Mouse (Mus musculus): ENCODE measurements around the gene Prkrip1. TPM values are rescaled to one million over a fixed set of nuclear protein-coding genes. Genes with fewer than 3 reads are reported as not detected.
"Not testable (repeated sequence)": the region's sequence is repeated elsewhere in the genome, so short reads cannot be mapped to it uniquely, and the experiment has no call there.

Prkrip1 gene
- polyA plus RNA-seq, 1 experiment from 2014 or later = 66.2 TPM

- 82% methylated on average over 8 of the region's 8 CpGs for WGBS
- Histone ChIP-seq H3K27ac (ENCODE audit: low read depth, low read length) (no peak overlapping the region), H3K4me2 (ENCODE audit: low read length) (no peak overlapping the region), H3K4me1 (ENCODE audit: control insufficient read depth, insufficient read depth, low read length) (no peaks in the 10 kb centered on the region), H3K4me3 (ENCODE audit: low read depth, low read length) (no peak overlapping the region), H3K9ac (ENCODE audit: low read length) (no peak overlapping the region), H3K27me3 (replicated peaks; ENCODE audit: control insufficient read depth, insufficient read depth, low read length) (no peaks in the 10 kb centered on the region), H3K36me3 (ENCODE audit: control insufficient read depth, insufficient read depth, low read length) (no peaks in the 10 kb centered on the region), H3K9me3 (replicated peaks; ENCODE audit: control insufficient read depth, low read length) (no peaks in the 10 kb centered on the region)
- DNase-seq (ENCODE audit: low spot score) (no peak), ATAC-seq (no peak)
Measured at GRCm38 (mm10) chr5:136152365-136152764, 46.4 kb downstream of the Prkrip1 start.

GRCm38 (mm10) chr5:136149134-136149576 lies 49.6 kb downstream of the Prkrip1 start:
- ATAC-seq = not testable (repeated sequence)
- 79% methylated on average over 5 of the region's 5 CpGs for WGBS

GRCm38 (mm10) chr5:136147704-136148103 lies 51.1 kb downstream of the Prkrip1 start:
- no peak overlapping the region for H3K4me2 ChIP-seq (ENCODE audit: low read length)
- 71% methylated on average over 8 of the region's 8 CpGs for WGBS
- no peaks in the 10 kb centered on the region for H3K4me1 ChIP-seq (ENCODE audit: control insufficient read depth, insufficient read depth, low read length)
- H3K9me3 ChIP-seq (replicated peaks; ENCODE audit: control insufficient read depth, low read length) = no peaks in the 10 kb centered on the region
- H3K27me3 ChIP-seq (replicated peaks; ENCODE audit: control insufficient read depth, insufficient read depth, low read length) = no peaks in the 10 kb centered on the region
- DNase-seq (ENCODE audit: low spot score) = no peak
- H3K27ac ChIP-seq (ENCODE audit: low read depth, low read length) = no peak overlapping the region
- ATAC-seq = no peak
- no peak overlapping the region for H3K9ac ChIP-seq (ENCODE audit: low read length)
- no peak overlapping the region for H3K4me3 ChIP-seq (ENCODE audit: low read depth, low read length)
- H3K36me3 ChIP-seq (ENCODE audit: control insufficient read depth, insufficient read depth, low read length) = no peaks in the 10 kb centered on the region

More at GRCm38 (mm10) chr5:136149134-136149576, 49.6 kb downstream of the Prkrip1 start:
- H3K36me3 ChIP-seq (ENCODE audit: control insufficient read depth, insufficient read depth, low read length); H3K9me3 ChIP-seq (replicated peaks; ENCODE audit: control insufficient read depth, low read length); H3K4me1 ChIP-seq (ENCODE audit: control insufficient read depth, insufficient read depth, low read length); H3K4me2 ChIP-seq (ENCODE audit: low read length); H3K27ac ChIP-seq (ENCODE audit: low read depth, low read length); H3K27me3 ChIP-seq (replicated peaks; ENCODE audit: control insufficient read depth, insufficient read depth, low read length); H3K9ac ChIP-seq (ENCODE audit: low read length); DNase-seq (ENCODE audit: low spot score); H3K4me3 ChIP-seq (ENCODE audit: low read depth, low read length): not testable (repeated sequence)

GRCm38 (mm10) chr5:136146936-136147335 lies 51.8 kb downstream of the Prkrip1 start:
- 90% methylated on average over 1 of the region's 1 CpGs for WGBS
- Histone ChIP-seq H3K9ac (ENCODE audit: low read length) (no peak overlapping the region), H3K4me2 (ENCODE audit: low read length) (no peak overlapping the region), H3K27me3 (replicated peaks; ENCODE audit: control insufficient read depth, insufficient read depth, low read length) (no peaks in the 10 kb centered on the region), H3K27ac (ENCODE audit: low read depth, low read length) (no peak overlapping the region), H3K9me3 (replicated peaks; ENCODE audit: control insufficient read depth, low read length) (no peaks in the 10 kb centered on the region), H3K36me3 (ENCODE audit: control insufficient read depth, insufficient read depth, low read length) (peaks cover 4% of the 10 kb centered on the region), H3K4me1 (ENCODE audit: control insufficient read depth, insufficient read depth, low read length) (no peaks in the 10 kb centered on the region), H3K4me3 (ENCODE audit: low read depth, low read length) (no peak overlapping the region)
- DNase-seq (ENCODE audit: low spot score) = no peak
- ATAC-seq = no peak

GRCm38 (mm10) chr5:136144606-136145430 lies 53.9 kb downstream of the Prkrip1 start:
- 74% methylated on average over 12 of the region's 12 CpGs for WGBS
- Histone ChIP-seq H3K4me1 (ENCODE audit: control insufficient read depth, insufficient read depth, low read length) (no peaks in the 10 kb centered on the region), H3K36me3 (ENCODE audit: control insufficient read depth, insufficient read depth, low read length) (peaks cover 25% of the 10 kb centered on the region), H3K27me3 (replicated peaks; ENCODE audit: control insufficient read depth, insufficient read depth, low read length) (no peaks in the 10 kb centered on the region), H3K4me3 (ENCODE audit: low read depth, low read length) (no peak overlapping the region), H3K4me2 (ENCODE audit: low read length) (no peak overlapping the region), H3K9ac (ENCODE audit: low read length) (no peak overlapping the region), H3K27ac (ENCODE audit: low read depth, low read length) (no peak overlapping the region), H3K9me3 (replicated peaks; ENCODE audit: control insufficient read depth, low read length) (no peaks in the 10 kb centered on the region)
- DNase-seq (ENCODE audit: low spot score) = no peak
- ATAC-seq = no peak

GRCm38 (mm10) chr5:136143161-136143755 lies 55.5 kb downstream of the Prkrip1 start:
- 90% methylated on average over 6 of the region's 6 CpGs for WGBS
- Histone ChIP-seq H3K9me3 (replicated peaks; ENCODE audit: control insufficient read depth, low read length) (no peaks in the 10 kb centered on the region), H3K4me3 (ENCODE audit: low read depth, low read length) (no peak overlapping the region), H3K27ac (ENCODE audit: low read depth, low read length) (no peak overlapping the region), H3K36me3 (ENCODE audit: control insufficient read depth, insufficient read depth, low read length) (peaks cover 36% of the 10 kb centered on the region), H3K27me3 (replicated peaks; ENCODE audit: control insufficient read depth, insufficient read depth, low read length) (no peaks in the 10 kb centered on the region), H3K4me2 (ENCODE audit: low read length) (no peak overlapping the region), H3K9ac (ENCODE audit: low read length) (no peak overlapping the region), H3K4me1 (ENCODE audit: control insufficient read depth, insufficient read depth, low read length) (no peaks in the 10 kb centered on the region)
- no peak for DNase-seq (ENCODE audit: low spot score)
- ATAC-seq = no peak

GRCm38 (mm10) chr5:136142746-136143145 lies 56.0 kb downstream of the Prkrip1 start:
- no peaks in the 10 kb centered on the region for H3K4me1 ChIP-seq (ENCODE audit: control insufficient read depth, insufficient read depth, low read length)
- ATAC-seq (no peak), DNase-seq (ENCODE audit: low spot score) (no peak)
- WGBS = 84% methylated on average over 5 of the region's 5 CpGs
- H3K9me3 ChIP-seq (replicated peaks; ENCODE audit: control insufficient read depth, low read length) = no peaks in the 10 kb centered on the region
- no peak overlapping the region for H3K4me3 ChIP-seq (ENCODE audit: low read depth, low read length)
- H3K27ac ChIP-seq (ENCODE audit: low read depth, low read length) = no peak overlapping the region
- no peaks in the 10 kb centered on the region for H3K27me3 ChIP-seq (replicated peaks; ENCODE audit: control insufficient read depth, insufficient read depth, low read length)
- no peak overlapping the region for H3K9ac ChIP-seq (ENCODE audit: low read length)
- H3K4me2 ChIP-seq (ENCODE audit: low read length) = no peak overlapping the region
- H3K36me3 ChIP-seq (ENCODE audit: control insufficient read depth, insufficient read depth, low read length) = peaks cover 36% of the 10 kb centered on the region

- no peak overlapping the region for H3K9ac ChIP-seq (ENCODE audit: low read length)
- DNase-seq (ENCODE audit: low spot score) (no peak), ATAC-seq (no peak)
- H3K4me2 ChIP-seq (ENCODE audit: low read length) = no peak overlapping the region
- WGBS = 97% methylated on average over 8 of the region's 10 CpGs
- peaks cover 36% of the 10 kb centered on the region for H3K36me3 ChIP-seq (ENCODE audit: control insufficient read depth, insufficient read depth, low read length)
- peaks cover 5% of the 10 kb centered on the region; the same call in 1 of the 2 replicates for H3K4me1 ChIP-seq (ENCODE audit: control insufficient read depth, insufficient read depth, low read length)
- no peak overlapping the region for H3K4me3 ChIP-seq (ENCODE audit: low read depth, low read length)
- H3K27ac ChIP-seq (ENCODE audit: low read depth, low read length) = no peak overlapping the region
- H3K27me3 ChIP-seq (replicated peaks; ENCODE audit: control insufficient read depth, insufficient read depth, low read length) = no peaks in the 10 kb centered on the region
- no peaks in the 10 kb centered on the region for H3K9me3 ChIP-seq (replicated peaks; ENCODE audit: control insufficient read depth, low read length)
Measured at GRCm38 (mm10) chr5:136140057-136140482, 58.7 kb downstream of the Prkrip1 start.

DNA sequence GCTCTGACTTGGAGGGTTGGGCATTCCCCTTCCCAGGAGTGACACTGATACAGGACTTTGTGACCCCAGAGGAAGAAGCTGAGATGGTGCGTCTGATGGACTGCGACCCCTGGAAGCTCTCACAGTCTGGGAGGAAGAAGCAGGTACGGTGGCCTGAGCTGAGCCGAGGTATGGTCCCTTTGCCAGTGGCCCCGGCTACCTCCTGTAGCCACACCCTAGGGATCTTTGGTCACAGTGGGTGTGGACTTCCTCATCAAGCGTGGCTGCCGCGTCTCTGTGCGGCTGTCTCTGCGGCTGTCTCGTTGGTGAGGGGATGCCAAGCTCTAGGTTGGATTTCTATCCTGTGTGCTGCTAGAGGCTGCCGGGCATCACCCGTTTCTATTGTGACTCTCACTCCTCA lies 59.4 kb downstream of the Prkrip1 start:
- H3K4me3 ChIP-seq (ENCODE audit: low read depth, low read length) = no peak overlapping the region
- peaks cover 36% of the 10 kb centered on the region for H3K36me3 ChIP-seq (ENCODE audit: control insufficient read depth, insufficient read depth, low read length)
- DNase-seq (ENCODE audit: low spot score) (no peak), ATAC-seq (no peak)
- H3K27ac ChIP-seq (ENCODE audit: low read depth, low read length) = no peak overlapping the region
- H3K27me3 ChIP-seq (replicated peaks; ENCODE audit: control insufficient read depth, insufficient read depth, low read length) = no peaks in the 10 kb centered on the region
- no peaks in the 10 kb centered on the region for H3K9me3 ChIP-seq (replicated peaks; ENCODE audit: control insufficient read depth, low read length)
- H3K9ac ChIP-seq (ENCODE audit: low read length) = no peak overlapping the region
- WGBS = 95% methylated on average over 13 of the region's 13 CpGs
- no peak overlapping the region for H3K4me2 ChIP-seq (ENCODE audit: low read length)
- H3K4me1 ChIP-seq (ENCODE audit: control insufficient read depth, insufficient read depth, low read length) = peaks cover 8% of the 10 kb centered on the region

All from forebrain, embryonic 14.5 days (tissue).